Mouse (Mus musculus) neural tube, embryonic 14.5 days (tissue): ENCODE data around the gene Fads2. TPM values are rescaled to one million over a fixed set of nuclear protein-coding genes. Genes with fewer than 3 reads are reported as not detected.

Experiments
- ATAC-seq: fragments of 200-750 bp; cut with Nextera tagmentation; 2 replicates; pipeline ENCODE4 v1.8.0; 2017; ENCODE audit warnings: low read depth, mild to moderate bottlenecking, moderate TSS enrichment, moderate library complexity
- H3K27ac ChIP-seq: fragments of 300-500 bp; sonication (generic); 2 replicates; pipeline ENCODE4 v1.5.1; 2014; ENCODE audit warnings: low read depth, mild to moderate bottlenecking, control low read depth, low read length, moderate library complexity, mixed read lengths
- H3K27me3 ChIP-seq: fragments of 300-500 bp; sonication (generic); 2 replicates; pipeline ENCODE4 v1.6.1; 2014; ENCODE audit warnings: low read length; ENCODE audit not compliant: control insufficient read depth, insufficient read depth
- H3K36me3 ChIP-seq: fragments of 300-500 bp; sonication (generic); 2 replicates; pipeline ENCODE4 v1.6.1; 2014; ENCODE audit warnings: low read length, mixed read lengths; ENCODE audit not compliant: control insufficient read depth, insufficient read depth
- H3K4me1 ChIP-seq: fragments of 300-500 bp; sonication (generic); 2 replicates; pipeline ENCODE4 v1.6.1; 2014; ENCODE audit warnings: low read length; ENCODE audit not compliant: control insufficient read depth, insufficient read depth
- H3K4me2 ChIP-seq: fragments of 300-500 bp; sonication (generic); 2 replicates; pipeline ENCODE4 v1.6.1; 2014; ENCODE audit warnings: mild to moderate bottlenecking, low read depth, low read length, control low read depth
- H3K4me3 ChIP-seq: fragments of 300-500 bp; sonication (generic); 2 replicates; pipeline ENCODE4 v1.5.1; 2014; ENCODE audit warnings: low read depth, low read length, control low read depth, mixed read lengths
- H3K9ac ChIP-seq: fragments of 300-500 bp; sonication (generic); replicated peaks from 2 replicates; pipeline ENCODE4 v1.6.1; 2014; ENCODE audit warnings: low read depth, mild to moderate bottlenecking, control low read depth, low read length, mixed read lengths
- H3K9me3 ChIP-seq: fragments of 300-500 bp; sonication (generic); 2 replicates; pipeline ENCODE4 v1.6.1; 2016; ENCODE audit warnings: low read length; ENCODE audit not compliant: control insufficient read depth
- WGBS: fragments of 180-500 bp; shearing (Covaris S2); extraction: QIAGEN DNeasy Blood & Tissue Kit; methylation state at CpG from one replicate; pipeline ENCODE4 v1.1.7; 2014; 5-methylcytosine and 5-hydroxymethylcytosine counted together
- polyA plus RNA-seq: library from polyadenylated mRNA; unstranded; fragments of >200 nt; fragmentation: Nextera tagmentation; extraction: Ambion mirVana; gene quantifications from 2 replicates; pipeline ENCODE4 v1.2.1, GENCODE M21; 2014

The Fads2 gene
- polyA plus RNA-seq, 1 experiment from 2014 or later, result 55.3 TPM

DNA sequence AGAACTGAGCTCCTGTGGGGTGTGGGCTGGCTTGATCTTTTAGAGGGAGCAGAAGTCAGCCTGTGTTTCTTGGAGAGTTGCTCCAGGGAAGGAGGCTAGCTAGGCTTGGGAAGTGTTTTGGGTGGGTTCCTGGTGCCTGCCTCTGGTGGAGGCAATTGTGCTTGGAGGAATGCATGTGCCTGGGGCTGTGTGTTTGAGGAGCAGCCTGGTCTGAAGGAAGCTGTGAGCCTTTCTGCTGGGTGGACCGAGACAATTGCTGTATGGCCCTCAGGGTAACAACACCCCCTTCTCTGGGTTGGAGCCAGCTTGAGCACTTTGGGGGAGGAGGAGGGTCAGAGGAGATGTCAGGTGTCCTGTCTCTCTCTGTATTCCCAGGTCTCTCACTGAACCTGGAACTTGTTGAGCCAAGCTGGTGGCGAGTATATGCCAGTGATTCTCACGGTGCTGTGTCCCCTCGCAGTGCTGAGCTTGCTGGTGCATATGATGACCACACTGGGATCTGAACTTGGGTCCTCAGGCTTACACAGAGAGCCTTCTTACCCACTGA is 82.3 kb downstream of the Fads2 start:
- no peak overlapping the region for H3K27ac ChIP-seq
- peaks cover 8% of the 10 kb centered on the region; the same call in 1 of the 2 replicates for H3K4me1 ChIP-seq
- ATAC-seq, result no peak
- peak overlapping the region; percentile 60; the same call in 1 of the 2 replicates for H3K4me3 ChIP-seq
- H3K9me3 ChIP-seq, result no peaks in the 10 kb centered on the region
- no peaks in the 10 kb centered on the region for H3K27me3 ChIP-seq
- H3K4me2 ChIP-seq, result peak overlapping the region; percentile 91
- 68% methylated on average over 4 of the region's 4 CpGs for WGBS
- 0 out of 2 replicates have a peak overlapping the region, but pooled peaks have one; percentile 16 for H3K9ac ChIP-seq
- H3K36me3 ChIP-seq, result no peaks in the 10 kb centered on the region

DNA sequence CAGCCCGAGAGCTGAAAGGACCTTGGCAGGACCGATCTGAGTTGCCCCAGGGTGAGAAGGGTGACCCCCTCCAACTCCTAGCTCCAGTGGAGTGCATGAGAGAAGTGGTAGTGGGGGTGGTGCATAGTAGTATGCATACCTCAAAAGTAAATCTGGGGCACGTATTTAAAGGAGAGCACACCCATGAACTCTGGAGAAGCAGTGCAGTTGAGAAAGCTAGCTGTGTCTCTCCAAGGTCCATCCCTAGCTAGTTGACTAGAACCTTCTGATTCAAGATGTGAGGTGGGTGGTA is 83.1 kb downstream of the Fads2 start:
- H3K36me3 ChIP-seq, result no peaks in the 10 kb centered on the region
- peak overlapping the region; percentile 76 for H3K9ac ChIP-seq
- peaks cover 8% of the 10 kb centered on the region; the same call in 1 of the 2 replicates for H3K4me1 ChIP-seq
- H3K27ac ChIP-seq, result no peak overlapping the region
- no peaks in the 10 kb centered on the region for H3K27me3 ChIP-seq
- H3K9me3 ChIP-seq, result no peaks in the 10 kb centered on the region
- 3% methylated on average over 3 of the region's 3 CpGs for WGBS
- no peak for ATAC-seq
- H3K4me3 ChIP-seq, result peak overlapping the region; percentile 60
- peak overlapping the region; percentile 91 for H3K4me2 ChIP-seq

DNA sequence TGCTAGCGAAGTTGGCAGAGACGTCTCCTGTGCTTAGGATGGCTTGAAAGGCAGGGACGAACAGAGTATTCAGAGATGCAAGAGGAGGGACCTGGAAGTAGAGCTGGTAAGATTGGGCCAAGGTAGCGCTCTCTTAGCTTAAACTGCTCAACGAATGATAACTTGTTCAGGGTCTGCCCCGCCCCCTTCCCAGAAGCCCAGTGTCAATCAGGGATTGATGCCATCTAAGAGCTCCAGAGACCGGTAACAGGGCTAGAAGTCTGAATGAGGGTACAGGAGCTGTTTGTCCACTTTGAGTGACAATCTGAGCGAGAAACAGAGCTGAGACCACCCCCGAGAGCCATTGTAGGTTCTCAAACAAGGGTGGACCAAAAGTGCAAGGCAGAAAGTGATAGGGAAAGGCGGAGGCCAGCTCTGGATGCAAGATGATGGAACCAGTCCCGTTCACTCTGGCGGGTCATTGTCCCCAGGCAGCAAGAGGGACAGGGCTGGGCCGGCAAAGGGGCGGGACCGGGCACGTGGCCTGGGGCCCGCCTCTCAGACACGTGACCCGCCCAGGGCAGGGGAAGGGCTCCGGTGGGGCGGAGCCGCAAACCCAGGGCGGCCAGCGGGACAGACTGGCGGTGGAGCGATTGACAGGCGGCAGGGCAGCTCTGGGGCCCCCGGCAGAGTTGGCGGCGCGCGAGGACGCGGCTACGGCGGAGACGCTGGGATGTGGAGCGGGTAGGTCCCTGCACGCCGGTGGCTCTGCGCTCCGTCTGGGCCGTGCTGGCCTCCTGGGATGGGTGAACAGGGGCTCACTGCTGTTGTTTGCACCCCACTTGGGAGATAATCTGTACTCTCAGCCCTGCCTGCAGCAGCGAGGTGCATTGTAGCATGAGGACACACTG is 83.7 kb downstream of the Fads2 start:
- H3K4me2 ChIP-seq, result peak overlapping the region; percentile 91
- no peaks in the 10 kb centered on the region for H3K9me3 ChIP-seq
- 0 out of 2 replicates have a peak overlapping the region, but pooled peaks have one; percentile 16 for H3K27ac ChIP-seq
- ATAC-seq, result peak; percentile 94
- H3K9ac ChIP-seq, result peak overlapping the region; percentile 76
- H3K4me3 ChIP-seq, result peak overlapping the region; percentile 60
- no peaks in the 10 kb centered on the region for H3K27me3 ChIP-seq
- H3K4me1 ChIP-seq, result peaks cover 8% of the 10 kb centered on the region; the same call in 1 of the 2 replicates
- WGBS, result 6% methylated on average over 40 of the region's 44 CpGs
- no peaks in the 10 kb centered on the region for H3K36me3 ChIP-seq

DNA sequence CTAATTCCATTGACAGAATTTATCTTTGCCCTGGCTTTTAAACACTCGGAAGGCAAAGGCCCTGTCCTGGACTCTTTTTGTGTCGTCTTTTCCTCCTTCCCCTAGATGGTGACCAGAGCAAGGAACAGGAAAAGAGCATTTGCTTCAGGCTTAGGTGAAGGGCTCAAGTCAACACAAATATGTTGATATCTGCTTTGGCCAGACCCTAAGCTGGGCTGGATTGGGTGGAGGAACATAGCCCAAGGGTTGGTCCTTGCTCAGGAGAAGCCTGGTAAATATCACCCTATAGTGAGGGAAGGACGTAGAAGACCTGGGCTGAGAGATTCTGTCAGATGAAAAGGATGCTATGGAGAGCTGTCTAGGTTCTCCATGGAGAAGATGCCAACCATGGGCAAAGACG is 85.4 kb downstream of the Fads2 start:
- Histone ChIP-seq H3K27me3 (no peaks in the 10 kb centered on the region), H3K27ac (no peak overlapping the region), H3K9me3 (no peaks in the 10 kb centered on the region), H3K4me2 (no peak overlapping the region), H3K4me3 (no peak overlapping the region), H3K36me3 (no peaks in the 10 kb centered on the region), H3K4me1 (peaks cover 8% of the 10 kb centered on the region; the same call in 1 of the 2 replicates), H3K9ac (no peak overlapping the region)
- 94% methylated on average over 4 of the region's 4 CpGs for WGBS
- no peak for ATAC-seq

DNA sequence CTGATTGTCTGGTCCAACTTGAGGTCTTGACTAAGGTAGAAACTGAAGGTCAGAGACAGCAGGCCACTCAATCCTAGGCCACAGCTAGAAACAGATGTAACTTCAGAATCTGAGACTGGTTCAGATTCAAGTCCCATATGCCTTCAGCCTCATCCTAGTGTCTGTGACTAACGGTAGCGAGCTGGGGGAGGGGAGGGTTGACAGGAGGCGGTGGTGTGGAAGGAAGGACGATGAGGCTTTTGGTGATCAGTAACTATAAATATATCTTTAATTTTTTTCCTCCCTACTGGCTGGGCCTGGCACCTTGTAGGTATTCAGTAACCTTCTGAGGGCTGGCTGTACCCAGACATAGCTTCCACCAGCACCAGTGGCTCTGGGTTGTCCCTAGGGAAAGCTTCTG is 86.1 kb downstream of the Fads2 start:
- Histone ChIP-seq H3K4me3 (no peak overlapping the region), H3K9ac (no peak overlapping the region), H3K4me1 (peaks cover 8% of the 10 kb centered on the region; the same call in 1 of the 2 replicates), H3K36me3 (no peaks in the 10 kb centered on the region), H3K27ac (no peak overlapping the region), H3K27me3 (no peaks in the 10 kb centered on the region), H3K9me3 (no peaks in the 10 kb centered on the region), H3K4me2 (no peak overlapping the region)
- no peak for ATAC-seq
- 83% methylated on average over 4 of the region's 4 CpGs for WGBS

DNA sequence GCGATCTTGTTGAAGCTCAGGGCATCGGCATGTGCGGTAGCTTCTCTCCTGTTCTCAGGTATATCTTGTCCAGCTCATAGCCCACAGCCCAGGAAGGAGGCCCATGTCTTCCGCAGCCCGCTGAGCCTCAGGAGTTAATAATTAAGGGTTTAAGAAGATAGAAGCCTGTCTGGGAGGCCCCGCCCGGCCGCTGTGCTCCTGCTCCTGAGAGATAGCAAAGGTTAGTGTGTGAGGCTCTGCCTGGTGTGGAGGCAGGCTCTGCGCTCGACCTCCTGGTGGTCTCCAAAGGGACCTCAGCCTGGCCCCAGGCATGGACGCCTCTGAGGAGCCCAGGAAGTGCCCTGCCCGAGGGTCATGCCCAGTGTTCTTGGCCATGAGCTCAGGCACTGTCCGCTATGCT is 86.7 kb downstream of the Fads2 start:
- Histone ChIP-seq H3K9ac (no peak overlapping the region), H3K36me3 (no peaks in the 10 kb centered on the region), H3K4me1 (peaks cover 8% of the 10 kb centered on the region; the same call in 1 of the 2 replicates), H3K4me3 (no peak overlapping the region), H3K4me2 (no peak overlapping the region), H3K27me3 (no peaks in the 10 kb centered on the region), H3K27ac (no peak overlapping the region), H3K9me3 (no peaks in the 10 kb centered on the region)
- WGBS, result 86% methylated on average over 13 of the region's 13 CpGs
- no peak for ATAC-seq

DNA sequence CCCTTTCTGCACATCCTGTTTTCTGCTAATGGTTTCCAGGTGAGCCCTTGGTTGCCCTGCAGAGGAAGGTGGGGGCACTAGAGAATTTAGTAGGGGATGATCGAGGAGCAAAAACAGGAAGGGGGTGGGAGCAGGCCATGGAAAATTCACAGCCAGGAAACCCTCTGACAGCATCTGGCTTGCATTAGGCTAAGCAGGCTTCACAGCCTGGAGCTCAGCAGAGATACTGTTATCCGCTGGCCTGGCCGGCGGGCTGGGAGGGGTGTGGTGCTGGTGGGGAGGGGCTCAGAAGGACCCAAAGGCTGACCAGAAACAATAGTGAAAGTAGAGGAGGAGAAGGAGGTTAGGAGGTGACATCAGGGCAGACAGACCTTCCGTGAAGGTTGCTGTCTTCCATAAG is 87.6 kb downstream of the Fads2 start:
- no peak overlapping the region for H3K27ac ChIP-seq
- H3K4me1 ChIP-seq, result peaks cover 5% of the 10 kb centered on the region; the same call in 1 of the 2 replicates
- 75% methylated on average over 5 of the region's 5 CpGs for WGBS
- H3K4me3 ChIP-seq, result no peak overlapping the region
- no peaks in the 10 kb centered on the region for H3K27me3 ChIP-seq
- no peak overlapping the region for H3K9ac ChIP-seq
- no peak for ATAC-seq
- no peaks in the 10 kb centered on the region for H3K9me3 ChIP-seq
- no peak overlapping the region for H3K4me2 ChIP-seq
- no peaks in the 10 kb centered on the region for H3K36me3 ChIP-seq

DNA sequence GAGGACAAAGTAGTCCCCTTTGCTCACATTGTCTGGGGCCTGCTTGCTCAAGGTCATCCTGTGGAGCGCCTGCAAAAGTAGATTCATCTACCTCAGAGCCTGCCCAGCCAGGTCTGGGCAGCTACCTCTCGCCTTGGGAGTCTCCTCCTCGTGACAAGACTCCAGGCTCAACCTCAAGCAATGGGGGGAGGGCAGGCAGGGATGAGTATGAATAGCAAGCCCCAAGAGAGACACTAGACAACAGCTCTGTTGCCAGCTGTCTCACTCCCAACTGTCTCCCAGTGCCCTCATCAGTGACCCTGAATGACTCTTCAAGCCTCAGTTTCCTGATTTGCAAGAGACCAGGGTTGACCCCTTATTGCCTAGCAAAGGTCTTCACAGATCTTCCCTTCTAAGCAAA is 88.2 kb downstream of the Fads2 start:
- Histone ChIP-seq H3K4me3 (no peak overlapping the region), H3K27ac (no peak overlapping the region), H3K27me3 (no peaks in the 10 kb centered on the region), H3K4me1 (no peaks in the 10 kb centered on the region), H3K36me3 (no peaks in the 10 kb centered on the region), H3K9me3 (no peaks in the 10 kb centered on the region), H3K4me2 (no peak overlapping the region), H3K9ac (no peak overlapping the region)
- ATAC-seq, result no peak
- 60% methylated on average over 3 of the region's 3 CpGs for WGBS

DNA sequence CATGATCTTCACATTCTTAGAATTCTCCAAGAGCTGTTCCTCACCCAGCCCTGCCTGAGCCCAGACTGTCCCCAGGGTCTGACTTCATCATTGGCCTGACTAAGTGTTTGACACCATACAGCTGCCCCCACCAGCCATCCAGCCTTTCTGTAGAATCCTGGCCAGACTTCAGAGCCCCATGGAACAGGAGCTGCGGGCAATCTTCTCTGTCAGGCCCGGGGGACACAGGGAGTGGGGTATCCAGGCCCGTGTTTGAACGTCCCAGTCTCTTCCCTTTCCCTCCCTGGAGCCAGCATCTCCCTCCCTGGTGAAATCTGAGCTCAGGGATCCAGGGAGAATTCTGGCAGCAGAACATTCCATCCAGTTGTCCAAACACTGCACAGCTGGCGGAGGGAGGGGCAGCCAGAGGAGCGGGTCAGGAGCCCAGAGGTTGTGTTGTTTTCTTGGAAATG is 88.7 kb downstream of the Fads2 start:
- H3K27ac ChIP-seq, result no peak overlapping the region
- WGBS, result 52% methylated on average over 6 of the region's 6 CpGs
- H3K9ac ChIP-seq, result no peak overlapping the region
- ATAC-seq, result no peak
- no peaks in the 10 kb centered on the region for H3K9me3 ChIP-seq
- H3K4me2 ChIP-seq, result no peak overlapping the region
- no peaks in the 10 kb centered on the region for H3K27me3 ChIP-seq
- H3K4me1 ChIP-seq, result no peaks in the 10 kb centered on the region
- H3K36me3 ChIP-seq, result no peaks in the 10 kb centered on the region
- no peak overlapping the region for H3K4me3 ChIP-seq
